Mouse (Mus musculus) erythroblast, embryonic 14.5 days (primary cell): ENCODE data around the gene Carmil2.

Experiments used
- GATA1 ChIP-seq: IDR thresholded peaks from 2 replicates; pipeline ENCODE4 v1.6.1; 2012; ENCODE audit warnings: low read length, inconsistent platforms, mixed read lengths
- TAL1 ChIP-seq: IDR thresholded peaks from 3 replicates; pipeline ENCODE4 v1.6.1; 2012; ENCODE audit warnings: low read length, inconsistent platforms, mixed read lengths

DNA sequence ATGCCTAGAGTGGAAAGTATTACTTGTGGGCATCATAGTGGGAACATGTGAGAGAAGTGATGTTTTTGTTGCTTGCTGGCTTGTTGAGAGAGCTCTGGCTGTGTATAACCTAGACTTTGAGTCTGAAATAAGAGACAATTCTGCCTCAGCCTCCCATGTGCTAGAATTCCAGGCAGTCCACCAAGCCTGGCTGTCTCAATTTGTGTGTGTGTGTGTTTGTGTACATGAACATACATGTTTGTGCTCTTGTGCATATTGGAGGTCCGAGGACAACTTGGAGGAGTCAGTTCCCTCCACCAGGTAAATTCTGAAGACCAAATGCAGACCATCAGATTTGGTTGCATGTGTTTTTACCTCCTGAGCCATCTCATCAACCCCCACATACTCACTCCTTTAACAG is 40.9 kb upstream of the Carmil2 start:
- TF ChIP-seq TAL1: no peak
- no peak for TF ChIP-seq GATA1
